Mouse (Mus musculus): ENCODE data around the gene Mau2.

GRCm38 (mm10) chr8:69967291-69967933, 75.1 kb downstream of the Mau2 start:
- TF ChIP-seq POLR2A (IDR thresholded peaks at IDR 0.05; ENCODE audit: low read depth, low read length) (no peak), CTCF (conservative IDR thresholded peaks at IDR 0.05 in 1 of 2, IDR thresholded peaks at IDR 0.05 in 1 of 2; ENCODE audit: low read depth in 2 of 2, low read length in 2 of 2) (no peak), POLR2AphosphoS2 (IDR thresholded peaks at IDR 0.05; ENCODE audit: low read depth, low read length) (no peak), ZKSCAN1 (IDR thresholded peaks at IDR 0.05; ENCODE audit: borderline replicate concordance, low read depth, low read length) (no peak), TCF12 (IDR thresholded peaks at IDR 0.05; ENCODE audit: low read depth, low read length) (no peak), MAX (IDR thresholded peaks at IDR 0.05; ENCODE audit: low read length) (no peak), EP300 (IDR thresholded peaks at IDR 0.05; ENCODE audit: low read length) (no peak), GABPA (IDR thresholded peaks at IDR 0.05; ENCODE audit: insufficient replicate concordance, low read depth, low read length) (no peak), ZNF384 (IDR thresholded peaks at IDR 0.05; ENCODE audit: low read depth, low read length) (no peak), CHD2 (IDR thresholded peaks at IDR 0.05; ENCODE audit: low read length) (no peak)

Measured in CH12.LX (cell line).